Mouse (Mus musculus) kidney, embryonic 15.5 days (tissue): Measurements from ENCODE around the gene H1foo. TPM values are rescaled to one million over a fixed set of nuclear protein-coding genes. Genes with fewer than 3 reads are reported as not detected.

Experiments
- ATAC-seq: fragments of 200-750 bp; cut with Nextera tagmentation; replicated peaks from 2 replicates; pipeline ENCODE4 v1.8.0; 2017; ENCODE audit warnings: moderate TSS enrichment; ENCODE audit not compliant: low FRiP score
- H3K27ac ChIP-seq: fragments of 300-500 bp; sonication (generic); 2 replicates; pipeline ENCODE4 v1.5.1; 2015; ENCODE audit warnings: mild to moderate bottlenecking, inconsistent platforms
- H3K27me3 ChIP-seq: fragments of 300-500 bp; sonication (generic); 2 replicates; pipeline ENCODE4 v1.6.1; 2015; ENCODE audit warnings: inconsistent platforms
- H3K36me3 ChIP-seq: fragments of 300-500 bp; sonication (generic); 2 replicates; pipeline ENCODE4 v1.6.1; 2015; ENCODE audit warnings: inconsistent platforms
- H3K4me1 ChIP-seq: fragments of 300-500 bp; sonication (generic); 2 replicates; pipeline ENCODE4 v1.6.1; 2015; ENCODE audit warnings: inconsistent platforms
- H3K4me2 ChIP-seq: fragments of 300-500 bp; sonication (generic); 2 replicates; pipeline ENCODE4 v1.6.1; 2015; ENCODE audit warnings: moderate library complexity, mild to moderate bottlenecking, inconsistent platforms
- H3K4me3 ChIP-seq: fragments of 300-500 bp; sonication (generic); replicated peaks from 2 replicates; pipeline ENCODE4 v1.5.1; 2015; ENCODE audit warnings: mild to moderate bottlenecking, inconsistent platforms
- H3K9ac ChIP-seq: fragments of 300-500 bp; sonication (generic); 2 replicates; pipeline ENCODE4 v1.6.1; 2015; ENCODE audit warnings: mild to moderate bottlenecking, inconsistent platforms
- H3K9me3 ChIP-seq: fragments of 300-500 bp; sonication (generic); replicated peaks from 2 replicates; pipeline ENCODE4 v1.6.1; 2016; ENCODE audit warnings: inconsistent platforms
- WGBS: fragments of 180-500 bp; shearing (Covaris S2); methylation state at CpG from one replicate; pipeline ENCODE4 v1.1.7; 2015; ENCODE audit warnings: mixed read lengths; 5-methylcytosine and 5-hydroxymethylcytosine counted together
- polyA plus RNA-seq: library from polyadenylated mRNA; unstranded; fragments of >200 nt; fragmentation: Nextera tagmentation; extraction: Ambion mirVana; gene quantifications from 2 replicates; pipeline ENCODE4 v1.2.1, GENCODE M21; 2015

H1foo gene
- polyA plus RNA-seq, 1 experiment from 2014 or later: not detected

GRCm38 (mm10) chr6:115909940-115910339, 34.8 kb upstream of the H1foo start:
- Histone ChIP-seq H3K9ac (no peak overlapping the region), H3K36me3 (peaks cover 44% of the 10 kb centered on the region), H3K4me3 (no peak overlapping the region), H3K4me1 (peaks cover 64% of the 10 kb centered on the region), H3K27ac (peak overlapping the region; percentile 74), H3K9me3 (no peaks in the 10 kb centered on the region), H3K27me3 (no peaks in the 10 kb centered on the region), H3K4me2 (no peak overlapping the region)
- WGBS: 46% methylated on average over 8 of the region's 8 CpGs
- peak; percentile 61 for ATAC-seq

GRCm38 (mm10) chr6:115911763-115912162, 33.0 kb upstream of the H1foo start:
- ATAC-seq: no peak

GRCm38 (mm10) chr6:115913482-115913881, 31.3 kb upstream of the H1foo start:
- H3K9me3 ChIP-seq: no peaks in the 10 kb centered on the region
- no peak overlapping the region for H3K9ac ChIP-seq
- no peak overlapping the region for H3K4me3 ChIP-seq
- H3K27ac ChIP-seq: no peak overlapping the region
- ATAC-seq: no peak
- H3K27me3 ChIP-seq: no peaks in the 10 kb centered on the region
- H3K36me3 ChIP-seq: peaks cover 23% of the 10 kb centered on the region
- H3K4me2 ChIP-seq: no peak overlapping the region
- WGBS: 78% methylated on average over 10 of the region's 10 CpGs
- peaks cover 71% of the 10 kb centered on the region for H3K4me1 ChIP-seq

More at GRCm38 (mm10) chr6:115911763-115912162, 33.0 kb upstream of the H1foo start:
- Histone ChIP-seq H3K4me2 (no peak overlapping the region), H3K4me1 (peaks cover 76% of the 10 kb centered on the region), H3K27ac (peak overlapping the region; percentile 28; the same call in 1 of the 2 replicates), H3K27me3 (no peaks in the 10 kb centered on the region), H3K4me3 (no peak overlapping the region), H3K9ac (no peak overlapping the region), H3K9me3 (no peaks in the 10 kb centered on the region), H3K36me3 (peaks cover 29% of the 10 kb centered on the region)
- WGBS: 74% methylated on average over 6 of the region's 6 CpGs

- Histone ChIP-seq H3K4me1 (peaks cover 60% of the 10 kb centered on the region), H3K27me3 (no peaks in the 10 kb centered on the region), H3K27ac (no peak overlapping the region), H3K4me3 (no peak overlapping the region), H3K9me3 (no peaks in the 10 kb centered on the region), H3K4me2 (no peak overlapping the region), H3K36me3 (peaks cover 22% of the 10 kb centered on the region; the same call in 1 of the 2 replicates), H3K9ac (no peak overlapping the region)
- no peak for ATAC-seq
- 71% methylated on average over 15 of the region's 15 CpGs for WGBS
Measured at GRCm38 (mm10) chr6:115914511-115915202, 30.1 kb upstream of the H1foo start.

GRCm38 (mm10) chr6:115915601-115916445, 28.9 kb upstream of the H1foo start:
- WGBS: 26% methylated on average over 17 of the region's 17 CpGs
- H3K9me3 ChIP-seq: no peaks in the 10 kb centered on the region
- H3K27me3 ChIP-seq: no peaks in the 10 kb centered on the region
- H3K27ac ChIP-seq: peak overlapping the region; percentile 60; the same call in 1 of the 2 replicates
- peaks cover 48% of the 10 kb centered on the region for H3K4me1 ChIP-seq
- no peak overlapping the region for H3K4me3 ChIP-seq
- H3K4me2 ChIP-seq: no peak overlapping the region
- peaks cover 19% of the 10 kb centered on the region; the same call in 1 of the 2 replicates for H3K36me3 ChIP-seq
- ATAC-seq: no peak
- H3K9ac ChIP-seq: no peak overlapping the region

GRCm38 (mm10) chr6:115916611-115917010, 28.1 kb upstream of the H1foo start:
- no peak overlapping the region for H3K4me2 ChIP-seq
- no peak for ATAC-seq
- WGBS: 66% methylated on average over 5 of the region's 5 CpGs

GRCm38 (mm10) chr6:115918615-115919014, 26.1 kb upstream of the H1foo start:
- ATAC-seq: no peak
- Histone ChIP-seq H3K4me2 (no peak overlapping the region), H3K9ac (no peak overlapping the region)

More at GRCm38 (mm10) chr6:115916611-115917010, 28.1 kb upstream of the H1foo start:
- no peak overlapping the region for H3K9ac ChIP-seq
- no peaks in the 10 kb centered on the region for H3K9me3 ChIP-seq
- H3K27me3 ChIP-seq: no peaks in the 10 kb centered on the region
- H3K4me3 ChIP-seq: no peak overlapping the region
- peaks cover 42% of the 10 kb centered on the region for H3K4me1 ChIP-seq
- peaks cover 16% of the 10 kb centered on the region; the same call in 1 of the 2 replicates for H3K36me3 ChIP-seq
- H3K27ac ChIP-seq: no peak overlapping the region

GRCm38 (mm10) chr6:115919876-115920275, 24.9 kb upstream of the H1foo start:
- 88% methylated on average over 5 of the region's 5 CpGs for WGBS
- ATAC-seq: no peak

More at GRCm38 (mm10) chr6:115918615-115919014, 26.1 kb upstream of the H1foo start:
- Histone ChIP-seq H3K4me3 (no peak overlapping the region), H3K9me3 (no peaks in the 10 kb centered on the region), H3K27ac (no peak overlapping the region), H3K27me3 (no peaks in the 10 kb centered on the region), H3K36me3 (peaks cover 17% of the 10 kb centered on the region), H3K4me1 (peaks cover 33% of the 10 kb centered on the region)
- 85% methylated on average over 1 of the region's 1 CpGs for WGBS

GRCm38 (mm10) chr6:115924829-115925228, 19.9 kb upstream of the H1foo start:
- H3K4me2 ChIP-seq: no peak overlapping the region
- WGBS: 37% methylated on average over 6 of the region's 6 CpGs
- no peak overlapping the region for H3K4me3 ChIP-seq
- peaks cover 3% of the 10 kb centered on the region; the same call in 1 of the 2 replicates for H3K36me3 ChIP-seq
- H3K27ac ChIP-seq: no peak overlapping the region
- ATAC-seq: peak; percentile 59
- H3K4me1 ChIP-seq: peaks cover 13% of the 10 kb centered on the region
- no peak overlapping the region for H3K9ac ChIP-seq
- no peaks in the 10 kb centered on the region for H3K27me3 ChIP-seq
- H3K9me3 ChIP-seq: no peaks in the 10 kb centered on the region

More at GRCm38 (mm10) chr6:115919876-115920275, 24.9 kb upstream of the H1foo start:
- Histone ChIP-seq H3K9me3 (no peaks in the 10 kb centered on the region), H3K4me1 (peaks cover 25% of the 10 kb centered on the region), H3K27me3 (no peaks in the 10 kb centered on the region), H3K27ac (no peak overlapping the region), H3K9ac (no peak overlapping the region), H3K36me3 (peaks cover 13% of the 10 kb centered on the region), H3K4me2 (no peak overlapping the region), H3K4me3 (no peak overlapping the region)

- H3K9ac ChIP-seq: no peak overlapping the region
- no peaks in the 10 kb centered on the region for H3K27me3 ChIP-seq
- H3K36me3 ChIP-seq: peaks cover 3% of the 10 kb centered on the region; the same call in 1 of the 2 replicates
- H3K9me3 ChIP-seq: no peaks in the 10 kb centered on the region
- no peak overlapping the region for H3K4me3 ChIP-seq
- no peak for ATAC-seq
- no peak overlapping the region for H3K27ac ChIP-seq
- 82% methylated on average over 10 of the region's 10 CpGs for WGBS
- H3K4me2 ChIP-seq: no peak overlapping the region
- H3K4me1 ChIP-seq: peaks cover 22% of the 10 kb centered on the region
Measured at GRCm38 (mm10) chr6:115926416-115926815, 18.3 kb upstream of the H1foo start.

- H3K9ac ChIP-seq: no peak overlapping the region
- no peak overlapping the region for H3K27ac ChIP-seq
- no peaks in the 10 kb centered on the region for H3K27me3 ChIP-seq
- H3K4me3 ChIP-seq: no peak overlapping the region
- no peaks in the 10 kb centered on the region for H3K9me3 ChIP-seq
- H3K36me3 ChIP-seq: peaks cover 3% of the 10 kb centered on the region; the same call in 1 of the 2 replicates
- no peak overlapping the region for H3K4me2 ChIP-seq
- 82% methylated on average over 10 of the region's 10 CpGs for WGBS
- ATAC-seq: no peak
- H3K4me1 ChIP-seq: peaks cover 22% of the 10 kb centered on the region
Measured at GRCm38 (mm10) chr6:115927292-115928242, 17.2 kb upstream of the H1foo start.
